Mouse (Mus musculus): ENCODE results near the gene Capn13.

- TF ChIP-seq CTCF (conservative IDR thresholded peaks at IDR 0.05; ENCODE audit: low read length) (no peak), NANOG (IDR thresholded peaks at IDR 0.05; ENCODE audit: borderline replicate concordance, low read length) (no peak), POU5F1 (IDR thresholded peaks at IDR 0.05; ENCODE audit: borderline replicate concordance, low read length) (no peak)
Measured at GRCm38 (mm10) chr17:73314786-73315185, 85.9 kb downstream of the Capn13 start.

Data from E14TG2a.4 (cell line).